Mouse (Mus musculus) heart, embryonic 14.5 days (tissue): ENCODE data around the gene Kmt2c. TPM values are rescaled to one million over a fixed set of nuclear protein-coding genes. Genes with fewer than 3 reads are reported as not detected.

ENCODE experiments used
- ATAC-seq: fragments of 200-750 bp; cut with Nextera tagmentation; 2 replicates; pipeline ENCODE4 v1.8.0; 2017; ENCODE audit warnings: low read depth, moderate TSS enrichment; ENCODE audit not compliant: insufficient number of reproducible peaks, insufficient read depth, low FRiP score
- H3K27ac ChIP-seq, 2 experiments: fragments of 200-500 bp in 1 of 2; fragments of 300-500 bp in 1 of 2; sonication (generic) in 1 of 2; replicated peaks in 1 of 2; 2 replicates each; pipeline ENCODE4 v1.5.1; 2012 to 2014; ENCODE audit warnings: low read depth in 2 of 2, low read length in 2 of 2, control low read depth in 1 of 2, mild to moderate bottlenecking in 1 of 2, mixed read lengths in 1 of 2; ENCODE audit not compliant: control insufficient read depth in 1 of 2, insufficient read depth in 1 of 2
- H3K27me3 ChIP-seq: fragments of 300-500 bp; sonication (generic); 2 replicates; pipeline ENCODE4 v1.6.1; 2014; ENCODE audit warnings: mild to moderate bottlenecking, low read length, control low read depth; ENCODE audit not compliant: control insufficient read depth, insufficient read depth
- H3K36me3 ChIP-seq: fragments of 300-500 bp; sonication (generic); 2 replicates; pipeline ENCODE4 v1.6.1; 2014; ENCODE audit warnings: mild to moderate bottlenecking, control low read depth, low read length, mixed read lengths; ENCODE audit not compliant: control insufficient read depth, insufficient read depth
- H3K4me1 ChIP-seq, 2 experiments: fragments of 200-500 bp in 1 of 2; fragments of 300-500 bp in 1 of 2; sonication (generic) in 1 of 2; 2 replicates each; pipeline ENCODE4 v1.6.1; 2012 to 2014; ENCODE audit warnings: low read length in 2 of 2, control low read depth in 1 of 2, mixed read lengths in 1 of 2; ENCODE audit not compliant: control insufficient read depth in 2 of 2, insufficient read depth in 2 of 2
- H3K4me2 ChIP-seq: fragments of 300-500 bp; sonication (generic); 2 replicates; pipeline ENCODE4 v1.6.1; 2014; ENCODE audit warnings: mild to moderate bottlenecking, low read length
- H3K4me3 ChIP-seq, 2 experiments: fragments of 200-500 bp in 1 of 2; fragments of 300-500 bp in 1 of 2; sonication (generic) in 1 of 2; 2 replicates each; pipeline ENCODE4 v1.5.1; 2012 to 2014; ENCODE audit warnings: low read length in 2 of 2, mild to moderate bottlenecking in 2 of 2, control low read depth in 1 of 2, low read depth in 1 of 2, moderate library complexity in 1 of 2; ENCODE audit not compliant: control insufficient read depth in 1 of 2, insufficient read depth in 1 of 2
- H3K9ac ChIP-seq: fragments of 300-500 bp; sonication (generic); 2 replicates; pipeline ENCODE4 v1.6.1; 2014; ENCODE audit warnings: mild to moderate bottlenecking, low read length
- H3K9me3 ChIP-seq: fragments of 300-500 bp; sonication (generic); 2 replicates; pipeline ENCODE4 v1.6.1; 2016; ENCODE audit warnings: low read length, control low read depth; ENCODE audit not compliant: control insufficient read depth
- WGBS: fragments of 180-500 bp; shearing (Covaris S2); extraction: QIAGEN DNeasy Blood & Tissue Kit; methylation state at CpG from one replicate; pipeline ENCODE4 v1.1.7; 2014; 5-methylcytosine and 5-hydroxymethylcytosine counted together
- polyA plus RNA-seq: library from polyadenylated mRNA; unstranded; fragments of >200 nt; fragmentation: Nextera tagmentation; extraction: Ambion mirVana; gene quantifications from 2 replicates; pipeline ENCODE4 v1.2.1, GENCODE M21; 2014

Gene Kmt2c
- polyA plus RNA-seq, 1 experiment from 2014 or later = 14.0 TPM

GRCm38 (mm10) chr5:25527971-25528370 is 29.4 kb upstream of the Kmt2c start:
- no peak for ATAC-seq
- Histone ChIP-seq H3K9me3 (no peaks in the 10 kb centered on the region), H3K4me3 (no peak overlapping the region), H3K4me1 (peaks cover 12 to 14% of the 10 kb centered on the region in 2 experiments), H3K36me3 (no peaks in the 10 kb centered on the region), H3K27me3 (no peaks in the 10 kb centered on the region), H3K4me2 (no peak overlapping the region), H3K27ac (no peak overlapping the region), H3K9ac (no peak overlapping the region)
- WGBS = 90% methylated on average over 1 of the region's 1 CpGs

- ATAC-seq = no peak
- Histone ChIP-seq H3K4me1 (peaks cover 8% of the 10 kb centered on the region in 2 experiments), H3K4me3 (no peak overlapping the region), H3K27me3 (no peaks in the 10 kb centered on the region), H3K9ac (no peak overlapping the region), H3K27ac (no peak overlapping the region), H3K36me3 (no peaks in the 10 kb centered on the region), H3K9me3 (no peaks in the 10 kb centered on the region), H3K4me2 (no peak overlapping the region)
- WGBS = 35% methylated on average over 4 of the region's 4 CpGs
These were observed 28.3 kb upstream of the Kmt2c start for GRCm38 (mm10) chr5:25526926-25527325.

- H3K36me3 ChIP-seq = no peaks in the 10 kb centered on the region
- no peak overlapping the region for H3K9ac ChIP-seq
- 31% methylated on average over 5 of the region's 5 CpGs for WGBS
- no peaks in the 10 kb centered on the region for H3K27me3 ChIP-seq
- H3K9me3 ChIP-seq = no peaks in the 10 kb centered on the region
- peaks cover 8% of the 10 kb centered on the region in 2 experiments for H3K4me1 ChIP-seq
- ATAC-seq = no peak
- no peak overlapping the region for H3K4me3 ChIP-seq
- no peak overlapping the region for H3K4me2 ChIP-seq
- no peak overlapping the region for H3K27ac ChIP-seq
These were observed 27.5 kb upstream of the Kmt2c start for GRCm38 (mm10) chr5:25526116-25526515.

- Histone ChIP-seq H3K9ac (no peak overlapping the region), H3K27ac (no peak overlapping the region), H3K4me3 (no peak overlapping the region), H3K9me3 (no peaks in the 10 kb centered on the region), H3K27me3 (no peaks in the 10 kb centered on the region), H3K4me2 (no peak overlapping the region), H3K4me1 (peaks cover 0 to under 1% of the 10 kb centered on the region in 2 experiments; a peak in 2 of 4 replicates), H3K36me3 (no peaks in the 10 kb centered on the region)
- no peak for ATAC-seq
- WGBS = 80% methylated on average over 5 of the region's 5 CpGs
These were observed 22.9 kb upstream of the Kmt2c start for GRCm38 (mm10) chr5:25521461-25521860.

DNA sequence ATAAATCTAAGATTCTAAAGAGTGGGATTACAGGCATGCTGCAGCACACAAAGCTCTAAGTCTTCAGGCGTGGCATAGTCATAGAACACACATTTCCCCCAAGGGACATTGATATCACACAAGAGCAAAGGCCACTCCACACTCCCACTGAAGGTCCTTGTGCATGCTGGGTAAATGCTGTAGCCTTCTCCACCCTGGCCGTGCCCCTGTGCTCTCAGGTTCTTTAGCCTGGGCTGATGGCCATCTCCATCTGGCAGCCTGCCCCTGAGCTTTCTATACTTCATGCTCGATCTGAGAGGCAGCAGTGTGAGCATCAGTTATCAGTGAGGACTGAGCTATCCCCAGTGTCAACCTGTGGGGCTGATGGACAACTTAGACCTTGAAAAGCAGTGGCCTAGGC is 21.2 kb upstream of the Kmt2c start:
- Histone ChIP-seq H3K9ac (no peak overlapping the region), H3K4me2 (no peak overlapping the region), H3K9me3 (no peaks in the 10 kb centered on the region), H3K27ac (no peak overlapping the region), H3K4me1 (no peaks in the 10 kb centered on the region), H3K27me3 (no peaks in the 10 kb centered on the region), H3K4me3 (no peak overlapping the region), H3K36me3 (no peaks in the 10 kb centered on the region)
- 52% methylated on average over 3 of the region's 3 CpGs for WGBS
- no peak for ATAC-seq

DNA sequence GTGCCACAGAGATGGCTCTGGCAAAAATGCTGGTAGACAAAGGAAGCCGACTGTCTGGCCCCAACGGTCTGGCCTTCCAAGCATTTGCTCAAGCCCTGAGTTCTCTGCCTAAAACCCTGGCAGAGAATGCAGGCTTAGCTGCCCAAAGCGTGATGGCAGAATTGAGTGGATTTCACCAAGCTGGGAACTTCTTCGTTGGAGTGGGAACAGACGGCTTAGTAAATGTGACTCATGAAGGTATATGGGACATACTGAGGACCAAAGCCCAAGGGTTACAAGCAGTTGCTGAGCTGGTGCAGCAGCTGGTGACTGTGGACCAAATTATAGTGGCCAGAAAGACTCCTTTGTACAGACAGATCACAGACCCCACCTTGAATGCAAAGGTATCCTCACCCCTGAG is 19.0 kb upstream of the Kmt2c start:
- 84% methylated on average over 5 of the region's 5 CpGs for WGBS
- H3K27me3 ChIP-seq = no peaks in the 10 kb centered on the region
- no peaks in the 10 kb centered on the region for H3K36me3 ChIP-seq

DNA sequence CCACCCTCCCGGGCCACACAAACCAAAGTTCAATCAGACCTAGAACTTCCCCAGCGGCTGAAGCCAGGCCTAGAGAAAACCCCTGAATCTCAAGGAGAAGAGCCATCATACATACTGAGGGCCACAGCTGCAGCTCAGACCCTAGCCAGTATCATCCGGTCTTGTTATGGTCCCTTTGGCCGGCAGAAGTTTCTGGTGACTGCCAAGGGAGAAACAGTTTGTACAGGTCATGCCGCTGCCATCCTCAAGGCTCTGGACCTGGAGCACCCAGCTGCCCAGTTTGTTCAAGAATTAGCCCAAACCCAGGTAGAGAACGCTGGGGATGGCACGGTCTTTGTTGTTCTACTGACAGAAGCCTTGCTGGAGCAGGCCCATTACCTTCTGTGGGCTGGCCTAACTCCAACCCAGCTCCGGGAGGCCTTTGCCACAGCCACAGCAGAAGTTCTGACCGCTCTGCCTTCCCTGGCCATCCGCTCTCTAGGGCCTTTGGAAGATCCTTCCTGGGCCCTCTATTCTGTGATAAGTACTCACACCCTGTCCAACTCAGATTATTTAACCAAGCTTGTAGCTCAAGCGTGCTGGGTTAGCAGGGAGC is 17.8 kb upstream of the Kmt2c start:
- Histone ChIP-seq H3K4me2 (no peak overlapping the region), H3K4me1 (no peaks in the 10 kb centered on the region), H3K9me3 (no peaks in the 10 kb centered on the region), H3K27me3 (no peaks in the 10 kb centered on the region), H3K9ac (no peak overlapping the region), H3K36me3 (no peaks in the 10 kb centered on the region), H3K27ac (no peak overlapping the region), H3K4me3 (no peak overlapping the region)
- ATAC-seq = no peak
- 88% methylated on average over 11 of the region's 11 CpGs for WGBS

More for the DNA sequence above, 19.0 kb upstream of the Kmt2c start:
- Histone ChIP-seq H3K27ac (no peak overlapping the region), H3K9ac (no peak overlapping the region), H3K4me2 (no peak overlapping the region), H3K9me3 (no peaks in the 10 kb centered on the region), H3K4me3 (no peak overlapping the region), H3K4me1 (no peaks in the 10 kb centered on the region)
- ATAC-seq = no peak

GRCm38 (mm10) chr5:25515767-25516166 is 17.2 kb upstream of the Kmt2c start, which contains the start of gene Cct8l1:
Gene Cct8l1, plus strand, starts transcription at chr5:25516067.
- H3K4me3 ChIP-seq = no peak within 1 kb of the TSS
- no peaks in the 10 kb centered on the region for H3K9me3 ChIP-seq
- no peaks in the 10 kb centered on the region for H3K4me1 ChIP-seq
- H3K36me3 ChIP-seq = no peaks in the 10 kb centered on the region
- H3K27me3 ChIP-seq = no peaks in the 10 kb centered on the region
- H3K4me2 ChIP-seq = no peak within 1 kb of the TSS
- no peak within 1 kb of the TSS for H3K27ac ChIP-seq
- no peak within 1 kb of the TSS for H3K9ac ChIP-seq
- ATAC-seq = no peak
- 87% methylated on average over 5 of the region's 5 CpGs for WGBS
